Mouse (Mus musculus) spleen, embryonic (tissue): ENCODE results near the gene Tcl1b2.
"Not testable (repeated sequence)": the region's sequence is repeated elsewhere in the genome, so short reads cannot be mapped to it uniquely, and the experiment has no call there.

Experiments used
- CTCF ChIA-PET: fragments of 350-600 bp; sonication (Branson Sonifier 250); formaldehyde crosslinking; loops from one replicate; lab custom pipeline; 2022; lab: Charles Lee

Gene Tcl1b2

GRCm38 (mm10) chr12:105145714-105146113 lies at the start of gene Tcl1b2:
Tcl1b2 (plus strand) TSS chr12:105146014.
- CTCF ChIA-PET = no interaction called here

- CTCF ChIA-PET = no interaction called here
Observed at GRCm38 (mm10) chr12:105099466-105100044, 46.3 kb upstream of the Tcl1b2 start.

GRCm38 (mm10) chr12:105102901-105103300 lies 42.9 kb upstream of the Tcl1b2 start:
- CTCF ChIA-PET = no interaction called here

GRCm38 (mm10) chr12:105104036-105104435 lies 41.8 kb upstream of the Tcl1b2 start:
- CTCF ChIA-PET = no interaction called here

- CTCF ChIA-PET = no interaction called here
Observed at GRCm38 (mm10) chr12:105105326-105105725, 40.5 kb upstream of the Tcl1b2 start.

- CTCF ChIA-PET = no interaction called here
Observed at GRCm38 (mm10) chr12:105108856-105109255, 37.0 kb upstream of the Tcl1b2 start.

- CTCF ChIA-PET = no interaction called here
Observed at GRCm38 (mm10) chr12:105109406-105109805, 36.4 kb upstream of the Tcl1b2 start.

GRCm38 (mm10) chr12:105109812-105110211 lies 36.0 kb upstream of the Tcl1b2 start:
- CTCF ChIA-PET = no interaction called here

GRCm38 (mm10) chr12:105112321-105112988 lies 33.4 kb upstream of the Tcl1b2 start:
- CTCF ChIA-PET = no interaction called here

- CTCF ChIA-PET = no interaction called here
Observed at GRCm38 (mm10) chr12:105116648-105117047, 29.2 kb upstream of the Tcl1b2 start.

GRCm38 (mm10) chr12:105125362-105125761 lies 20.5 kb upstream of the Tcl1b2 start:
- CTCF ChIA-PET = no interaction called here

- CTCF ChIA-PET = no interaction called here
Observed at GRCm38 (mm10) chr12:105126516-105126915, 19.3 kb upstream of the Tcl1b2 start.

GRCm38 (mm10) chr12:105127607-105128006 lies 18.2 kb upstream of the Tcl1b2 start:
- CTCF ChIA-PET = no interaction called here

GRCm38 (mm10) chr12:105129494-105130205 lies 16.2 kb upstream of the Tcl1b2 start:
- CTCF ChIA-PET = not testable (repeated sequence)

- CTCF ChIA-PET = not testable (repeated sequence)
Observed at GRCm38 (mm10) chr12:105134167-105134566, 11.6 kb upstream of the Tcl1b2 start.

GRCm38 (mm10) chr12:105134826-105135225 lies 11.0 kb upstream of the Tcl1b2 start:
- CTCF ChIA-PET = not testable (repeated sequence)

GRCm38 (mm10) chr12:105137729-105138128 lies 8.1 kb upstream of the Tcl1b2 start:
- CTCF ChIA-PET = interaction anchor here (0.5 kb wide), 1 partner anchor 475 kb away, joined by 3 read pairs; no protein-coding TSS in a partner anchor

- CTCF ChIA-PET = no interaction called here
Observed at GRCm38 (mm10) chr12:105143096-105143495, 2.7 kb upstream of the Tcl1b2 start.

GRCm38 (mm10) chr12:105144928-105145327 lies 886 bp upstream of the Tcl1b2 start:
- CTCF ChIA-PET = not testable (repeated sequence)

- CTCF ChIA-PET = not testable (repeated sequence)
Observed at GRCm38 (mm10) chr12:105155286-105155685, 9.5 kb downstream of the Tcl1b2 start.

- CTCF ChIA-PET = no interaction called here
Observed at GRCm38 (mm10) chr12:105158842-105159241, 13.0 kb downstream of the Tcl1b2 start.

GRCm38 (mm10) chr12:105159390-105159789 lies 13.6 kb downstream of the Tcl1b2 start, which contains the start of gene Tcl1b1:
Tcl1b1 (plus strand) TSS chr12:105159690.
- CTCF ChIA-PET = no interaction called here

- CTCF ChIA-PET = no interaction called here
Observed at GRCm38 (mm10) chr12:105166734-105167133, 20.9 kb downstream of the Tcl1b2 start.
